ENCODE assay signal across 27 mouse cellular contexts in genomic region chr1:189814385-189814784, GRCm38 (mm10).
DNase-seq lines count a peak whose midpoint lies in the region; ATAC-seq and TF ChIP-seq lines count a peak whose summit lies in the region.
"Had no signal": no experiment of that assay in that cellular context is flagged by ENCODE, and none has a peak within 500 bp of the region (broad histone marks: within the 10 kb centered on the region; RNA-seq: fewer than 3 reads in every experiment).

No protein-coding gene starts in this region.

- DNase-seq in lung, postnatal 0 days (ENCODE audit: low spot score): no peak
- DNase-seq in lung, postnatal 36 days: no peak
- DNase-seq in B cell, adult 2 months: no peak
- no peak for DNase-seq in ovary, postnatal 14 days (ENCODE audit: low spot score)
- no peak for DNase-seq in spleen, postnatal 14 days (ENCODE audit: low spot score in 2 of 2)
- DNase-seq: adrenal gland, postnatal 10 days; cerebellum, adult 8-10 months; cerebellum, postnatal 25 days; gastrocnemius, postnatal 36 days; heart, adult 2 months; kidney, adult 18-20 months; kidney, postnatal 36 days; lung, postnatal 4 days; retina, postnatal 1 day; right cerebral cortex, postnatal 25 days had no signal

- no peak overlapping the region for H3K9ac ChIP-seq in lung, postnatal 0 days (replicated peaks; ENCODE audit: low read depth)
- no peak overlapping the region for H3K9ac ChIP-seq in embryonic facial prominence, embryonic 15.5 days
- no peak overlapping the region for H3K9ac ChIP-seq in limb, embryonic 15.5 days
- H3K9ac ChIP-seq: heart, embryonic 13.5 days; lung, embryonic 15.5 days; midbrain, embryonic 12.5 days; neural tube, embryonic 13.5 days had no signal

- no peak for TF ChIP-seq EP300 in lung, postnatal 0 days (IDR thresholded peaks at IDR 0.05)

- peaks cover 2% of the 10 kb centered on the region; the same call in 1 of the 2 replicates for H3K4me1 ChIP-seq in lung, postnatal 0 days (ENCODE audit: insufficient read depth, low read depth, low read length)
- H3K4me1 ChIP-seq in embryonic facial prominence, embryonic 15.5 days: peaks cover 58% of the 10 kb centered on the region
- peaks cover 48% of the 10 kb centered on the region for H3K4me1 ChIP-seq in limb, embryonic 15.5 days
- H3K4me1 ChIP-seq: megakaryocyte, embryonic 14.5 days; midbrain, embryonic 12.5 days; neural tube, embryonic 13.5 days had no signal

- H3K4me2 ChIP-seq in lung, postnatal 0 days (replicated peaks; ENCODE audit: low read depth, low read length): no peak overlapping the region
- H3K4me2 ChIP-seq in embryonic facial prominence, embryonic 15.5 days (replicated peaks): no peak overlapping the region
- no peak overlapping the region for H3K4me2 ChIP-seq in limb, embryonic 15.5 days
- H3K4me2 ChIP-seq: heart, embryonic 13.5 days; liver, embryonic 11.5 days; lung, embryonic 15.5 days; midbrain, embryonic 12.5 days; neural tube, embryonic 13.5 days had no signal

- no peak for TF ChIP-seq CTCF in lung, postnatal 0 days (IDR thresholded peaks at IDR 0.05)

- H3K27ac ChIP-seq in lung, postnatal 0 days (ENCODE audit: low read length): no peak overlapping the region
- H3K27ac ChIP-seq in embryonic facial prominence, embryonic 15.5 days (replicated peaks): peak overlapping the region; percentile 82
- H3K27ac ChIP-seq in limb, embryonic 15.5 days: peak overlapping the region; percentile 77
- H3K27ac ChIP-seq: heart, adult 2 months; heart, embryonic 13.5 days; lung, embryonic 15.5 days; midbrain, embryonic 12.5 days; neural tube, embryonic 13.5 days had no signal

- 61% methylated on average over 4 of the region's 4 CpGs for WGBS in lung, postnatal 0 days
- 68% methylated on average over 4 of the region's 4 CpGs for WGBS in embryonic facial prominence, embryonic 15.5 days
- WGBS in limb, embryonic 15.5 days: 68% methylated on average over 4 of the region's 4 CpGs

- H3K4me3 ChIP-seq in lung, postnatal 0 days (ENCODE audit: low read depth, low read length): no peak overlapping the region
- no peak overlapping the region for H3K4me3 ChIP-seq in embryonic facial prominence, embryonic 15.5 days (replicated peaks)
- H3K4me3 ChIP-seq in limb, embryonic 15.5 days: no peak overlapping the region
- H3K4me3 ChIP-seq: heart, adult 2 months; heart, embryonic 13.5 days; lung, embryonic 15.5 days; megakaryocyte, embryonic 14.5 days; midbrain, embryonic 12.5 days; myocyte; neural tube, embryonic 13.5 days had no signal

- no peaks in the 10 kb centered on the region for H3K27me3 ChIP-seq in lung, postnatal 0 days (replicated peaks; ENCODE audit: insufficient read depth, low read length)
- H3K27me3 ChIP-seq in embryonic facial prominence, embryonic 15.5 days: no peaks in the 10 kb centered on the region
- H3K27me3 ChIP-seq in limb, embryonic 15.5 days: no peaks in the 10 kb centered on the region
- H3K27me3 ChIP-seq: heart, embryonic 13.5 days; lung, embryonic 15.5 days; megakaryocyte, embryonic 14.5 days; midbrain, embryonic 12.5 days; neural tube, embryonic 13.5 days; Patski had no signal

- H3K36me3 ChIP-seq in lung, postnatal 0 days (ENCODE audit: insufficient read depth, low read length): no peaks in the 10 kb centered on the region
- 0 out of 2 replicates have a peak, but pooled peaks cover 3% of the 10 kb centered on the region for H3K36me3 ChIP-seq in embryonic facial prominence, embryonic 15.5 days
- no peaks in the 10 kb centered on the region for H3K36me3 ChIP-seq in limb, embryonic 15.5 days
- H3K36me3 ChIP-seq: heart, embryonic 13.5 days; lung, embryonic 15.5 days; midbrain, embryonic 12.5 days; neural tube, embryonic 13.5 days had no signal

- ATAC-seq in lung, postnatal 0 days: 0 out of 2 replicates have a peak, but pooled peaks have one; percentile 9
- ATAC-seq in embryonic facial prominence, embryonic 15.5 days (ENCODE audit: insufficient number of reproducible peaks, low FRiP score, low TSS enrichment, low read depth): no peak
- ATAC-seq in limb, embryonic 15.5 days (ENCODE audit: insufficient number of reproducible peaks, low FRiP score, low TSS enrichment, low read depth): no peak
- ATAC-seq: forebrain, embryonic 14.5 days; hindbrain, embryonic 16.5 days; Patski had no signal

- H3K9me3 ChIP-seq in lung, postnatal 0 days (ENCODE audit: low read length): no peaks in the 10 kb centered on the region
- no peaks in the 10 kb centered on the region for H3K9me3 ChIP-seq in embryonic facial prominence, embryonic 15.5 days (replicated peaks)
- no peaks in the 10 kb centered on the region for H3K9me3 ChIP-seq in limb, embryonic 15.5 days
- H3K9me3 ChIP-seq: heart, embryonic 13.5 days; lung, embryonic 15.5 days; megakaryocyte, embryonic 14.5 days; midbrain, embryonic 12.5 days; neural tube, embryonic 13.5 days had no signal
